Mouse (Mus musculus) E14TG2a.4 (cell line): ENCODE results near the gene Eomes.

Experiments used
- CTCF ChIP-seq: conservative IDR thresholded peaks from 2 replicates; pipeline ENCODE4 v1.5.1; 2014; ENCODE audit warnings: low read length
- NANOG ChIP-seq: IDR thresholded peaks from 2 replicates; pipeline ENCODE4 v1.6.1; 2014; ENCODE audit warnings: borderline replicate concordance, low read length, mixed read lengths
- POU5F1 ChIP-seq: IDR thresholded peaks from 2 replicates; pipeline ENCODE4 v1.6.1; 2014; ENCODE audit warnings: low read length, borderline replicate concordance

DNA sequence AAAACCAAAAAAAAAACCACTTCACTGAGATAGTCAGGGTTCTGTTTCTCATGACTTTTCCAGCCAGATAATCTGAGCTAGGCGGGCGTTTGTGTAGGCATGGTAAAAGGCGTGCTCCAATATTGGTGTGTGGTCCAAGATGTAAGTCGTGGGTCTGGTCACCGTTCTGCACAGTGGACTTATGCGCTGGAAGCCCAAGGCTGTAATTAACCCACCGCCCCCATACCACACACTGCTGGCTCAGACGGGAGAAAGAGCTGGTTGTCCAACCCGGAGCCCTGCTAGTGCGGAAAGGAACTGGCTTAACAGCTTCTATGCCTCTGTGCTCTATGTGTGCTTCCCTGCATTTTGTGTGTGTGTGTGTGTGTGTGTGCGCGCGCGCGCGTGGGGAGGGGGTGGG lies 8.7 kb upstream of the Eomes start:
- TF ChIP-seq CTCF (no peak), NANOG (no peak), POU5F1 (no peak)
